Mouse (Mus musculus) kidney, adult 2 months (tissue): Measurements from ENCODE around the gene Fam198a.

Source experiments
- CTCF ChIP-seq: fragments of 200-500 bp; conservative IDR thresholded peaks from 2 replicates; pipeline ENCODE4 v1.5.1; 2011; ENCODE audit warnings: low read depth, mild to moderate bottlenecking, control low read depth, low read length, moderate library complexity, mixed read lengths; ENCODE audit not compliant: insufficient read depth, insufficient read length
- POLR2A ChIP-seq: fragments of 200-500 bp; IDR thresholded peaks from one replicate; pipeline ENCODE4 v1.6.1; 2011; ENCODE audit warnings: low read depth, low read length, control low read depth

DNA sequence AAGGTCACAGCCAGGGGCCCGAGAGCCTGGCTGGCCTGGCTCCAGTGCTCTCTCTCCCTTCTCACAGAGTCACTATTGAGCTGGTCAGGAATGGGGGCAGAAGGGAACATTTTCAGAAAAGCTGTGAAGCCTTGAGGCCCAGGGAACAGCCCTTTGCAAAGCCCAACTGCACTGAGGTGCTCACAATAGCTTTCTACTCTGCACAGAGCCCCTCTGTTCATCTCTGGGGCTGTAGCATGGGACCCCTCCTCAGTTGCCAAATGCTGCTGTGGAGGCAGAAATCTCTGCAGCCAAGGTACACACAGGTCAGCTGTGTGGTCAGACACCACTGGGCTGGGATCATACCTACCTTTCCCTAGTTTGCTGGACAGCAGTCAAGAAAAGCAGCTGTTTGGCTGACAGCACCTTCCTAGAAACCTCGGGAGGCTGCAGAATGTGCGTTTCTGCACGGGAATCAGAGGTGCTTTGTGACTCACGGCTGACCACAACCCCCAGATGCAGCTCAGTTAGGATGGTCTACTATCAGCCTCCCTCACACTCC, 19.1 kb downstream of the Fam198a start:
- TF ChIP-seq POLR2A (no peak), CTCF (no peak)
